Mouse (Mus musculus): ENCODE results near the gene Zdhhc24.

Gene Zdhhc24

GRCm38 (mm10) chr19:4877785-4878184 is 683 bp upstream of the Zdhhc24 start, which contains the start of gene Actn3:
TSS of gene Actn3 (minus strand) at chr19:4877909.
- peak; percentile 38 for DNase-seq (ENCODE audit: low spot score)

GRCm38 (mm10) chr19:4879324-4879703 is 846 bp downstream of the Zdhhc24 start:
- DNase-seq (ENCODE audit: low spot score), result no peak

- no peak for DNase-seq (ENCODE audit: low spot score)
Observed at GRCm38 (mm10) chr19:4883961-4884360, 5.5 kb downstream of the Zdhhc24 start.

- no peak for DNase-seq (ENCODE audit: low spot score)
Observed at GRCm38 (mm10) chr19:4889791-4890190, 11.3 kb downstream of the Zdhhc24 start.

- DNase-seq (ENCODE audit: low spot score), result no peak
Observed at GRCm38 (mm10) chr19:4891798-4892197, 13.3 kb downstream of the Zdhhc24 start.

GRCm38 (mm10) chr19:4896780-4897520 is 18.5 kb downstream of the Zdhhc24 start:
- DNase-seq (ENCODE audit: low spot score), result no peak

- DNase-seq (ENCODE audit: low spot score), result no peak
Observed at GRCm38 (mm10) chr19:4898972-4899371, 20.5 kb downstream of the Zdhhc24 start.

GRCm38 (mm10) chr19:4899888-4900287 is 21.4 kb downstream of the Zdhhc24 start:
- DNase-seq (ENCODE audit: low spot score), result no peak

GRCm38 (mm10) chr19:4905979-4906794 is 27.7 kb downstream of the Zdhhc24 start, which contains the start of gene Bbs1:
TSS of gene Bbs1 (minus strand) at chr19:4906628.
- peak; percentile 83 for DNase-seq (ENCODE audit: low spot score)

- peak; percentile 42 for DNase-seq (ENCODE audit: low spot score)
Observed at GRCm38 (mm10) chr19:4908107-4908506, 29.6 kb downstream of the Zdhhc24 start.

- no peak for DNase-seq (ENCODE audit: low spot score)
Observed at GRCm38 (mm10) chr19:4909376-4909775, 30.9 kb downstream of the Zdhhc24 start.

GRCm38 (mm10) chr19:4915924-4916603 is 37.6 kb downstream of the Zdhhc24 start:
- no peak for DNase-seq (ENCODE audit: low spot score)

- DNase-seq (ENCODE audit: low spot score), result no peak
Observed at GRCm38 (mm10) chr19:4916827-4917226, 38.4 kb downstream of the Zdhhc24 start.

- no peak for DNase-seq (ENCODE audit: low spot score)
Observed at GRCm38 (mm10) chr19:4919652-4920051, 41.2 kb downstream of the Zdhhc24 start.

GRCm38 (mm10) chr19:4925121-4925860 is 46.8 kb downstream of the Zdhhc24 start:
- no peak for DNase-seq (ENCODE audit: low spot score)

- peak; percentile 99 for DNase-seq (ENCODE audit: low spot score)
Observed at GRCm38 (mm10) chr19:4927904-4928531, 49.5 kb downstream of the Zdhhc24 start, which contains the start of gene Dpp3. TSS of gene Dpp3 (minus strand) at chr19:4928287.

- DNase-seq (ENCODE audit: low spot score), result no peak
Observed at GRCm38 (mm10) chr19:4928781-4929180, 50.3 kb downstream of the Zdhhc24 start.

All from embryo, embryonic 10 days (tissue).